Mouse (Mus musculus) heart, adult 11 months (tissue): ENCODE measurements around the gene Trip11.

Experiments used
- DNase-seq: peaks from one replicate; pipeline ENCODE4 v3.0.0; 2022

Gene Trip11

DNA sequence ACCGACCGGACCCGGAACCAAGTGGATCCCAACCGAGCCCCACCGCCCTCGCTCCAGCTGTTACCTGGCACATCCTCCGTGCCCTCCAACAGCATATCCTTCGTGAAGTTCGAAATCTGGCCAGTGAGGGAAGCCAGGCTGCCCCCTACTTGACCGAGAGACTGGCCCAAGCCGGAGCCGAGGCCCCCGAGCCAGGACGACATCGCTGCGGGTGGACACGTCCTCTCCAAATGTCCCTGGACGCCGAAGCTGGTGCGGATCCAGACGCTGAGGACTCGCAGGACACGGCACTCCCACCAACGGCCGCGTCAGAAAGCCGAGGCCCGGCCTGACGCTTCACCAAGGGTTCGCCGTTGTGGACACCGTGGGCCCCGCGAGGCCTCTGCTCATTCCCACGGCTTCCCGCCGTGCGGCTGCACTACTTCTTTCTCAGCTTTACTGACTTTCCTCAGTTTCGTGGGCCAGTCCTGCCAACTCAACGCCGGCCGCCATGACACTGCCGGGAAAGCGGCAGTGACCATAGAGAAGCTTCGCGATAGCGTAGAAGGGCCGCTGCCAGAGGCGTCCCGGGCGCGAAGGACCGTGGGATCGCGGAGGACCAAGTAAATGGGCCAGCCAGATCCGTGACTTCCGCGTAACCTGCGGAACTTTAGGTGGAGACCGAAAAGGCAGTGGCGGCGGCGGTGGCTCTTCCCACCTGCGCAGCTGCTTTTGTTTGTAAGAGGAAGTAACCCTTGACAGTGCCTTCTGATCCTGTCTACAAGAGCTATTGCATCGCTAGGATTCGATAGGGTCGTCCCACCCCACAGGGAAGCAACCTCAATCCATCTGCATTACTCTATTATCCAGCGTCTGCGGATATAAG lies at the start of gene Trip11:
Gene Trip11 (minus strand): TSS at position 642 of the 865 bp plus-strand sequence.
- peak; percentile 99 for DNase-seq

DNA sequence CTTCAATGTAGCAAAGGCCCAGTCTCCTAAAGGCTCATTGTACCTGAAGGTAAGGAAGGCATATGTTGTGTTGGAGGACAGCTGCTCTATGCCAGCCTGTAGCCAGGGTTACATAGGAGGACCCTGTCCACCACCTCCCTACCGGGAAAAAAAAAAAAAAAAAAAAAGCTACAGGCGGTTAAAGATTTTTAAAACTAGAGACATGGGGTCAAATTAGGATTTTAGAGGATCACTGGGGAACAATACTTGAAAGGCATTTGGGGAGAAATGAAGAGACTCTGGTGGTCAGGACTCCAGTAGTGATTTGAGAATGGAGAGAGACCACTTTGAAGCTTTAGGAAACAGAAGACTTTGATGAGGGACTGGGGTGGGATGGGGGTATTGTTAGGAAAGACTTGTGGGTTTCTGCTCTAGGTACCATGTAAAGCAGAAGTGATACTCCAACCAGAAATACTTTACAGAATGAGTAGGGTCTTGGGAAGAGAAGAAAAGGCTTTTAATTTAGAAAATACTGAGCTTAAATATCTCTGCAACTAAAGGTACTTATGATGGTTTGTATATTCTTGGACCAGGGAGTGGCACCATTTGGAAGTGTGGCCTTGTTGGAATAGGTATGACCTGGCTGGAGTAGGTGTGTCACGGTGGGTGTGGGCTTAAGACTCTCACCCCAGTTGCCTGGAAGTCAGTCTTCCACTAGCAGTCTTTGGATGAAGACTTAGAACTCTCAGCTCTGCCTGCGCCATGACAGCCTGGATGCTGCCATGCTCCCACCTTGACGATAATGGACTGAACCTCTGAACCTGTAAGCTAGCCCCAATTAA lies 46.1 kb upstream of the Trip11 start:
- peak; percentile 90 for DNase-seq

DNA sequence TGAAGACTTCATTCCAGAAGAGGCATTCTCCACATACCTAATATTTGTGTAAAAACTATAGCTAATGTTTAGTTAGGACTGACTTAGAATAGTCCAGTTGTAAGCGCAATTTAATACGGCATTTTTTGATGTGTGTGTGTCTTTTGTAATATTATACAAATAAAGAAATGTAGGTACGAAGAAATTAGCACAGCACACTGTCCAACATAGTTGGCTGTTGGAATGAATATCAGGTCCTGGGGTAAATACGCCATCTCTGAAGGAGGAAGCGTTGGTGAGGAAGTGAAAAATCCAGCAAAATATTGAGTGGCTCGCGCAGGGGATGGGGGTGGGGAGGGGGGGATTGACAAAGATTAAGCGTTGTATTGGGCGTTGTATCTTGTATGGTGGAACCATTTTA lies 45.5 kb upstream of the Trip11 start:
- DNase-seq: peak; percentile 78

DNA sequence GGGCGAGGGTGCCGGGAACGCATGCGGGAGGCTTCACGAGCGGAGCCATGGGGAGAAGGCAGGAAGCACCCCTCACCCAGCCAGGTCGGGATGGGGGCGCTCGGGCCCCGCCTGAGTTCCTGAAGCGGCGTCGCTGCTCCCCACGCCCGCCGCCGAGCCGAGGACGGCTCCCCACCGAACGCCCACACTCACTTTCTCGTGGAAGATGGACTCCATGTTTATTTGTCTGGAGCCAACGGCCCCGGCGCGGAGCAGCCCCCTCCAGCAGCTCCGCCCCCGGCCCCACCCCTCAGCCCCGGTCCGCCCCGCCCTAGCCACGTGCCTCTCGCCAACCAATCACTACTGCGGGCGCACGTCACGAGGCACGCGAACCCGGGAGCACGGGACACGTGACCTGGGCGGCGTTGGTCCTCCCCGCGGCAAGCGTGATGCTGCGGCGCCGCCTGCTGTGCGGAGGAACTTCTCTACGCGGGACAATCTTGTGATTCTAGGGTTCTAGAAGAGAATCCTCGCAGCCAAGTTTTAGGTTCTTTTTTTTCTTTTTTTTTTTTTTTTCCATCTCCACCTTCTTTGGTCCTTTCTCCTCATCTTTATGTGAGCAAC lies 45.0 kb upstream of the Trip11 start, which contains the start of gene Atxn3:
Gene Atxn3 (minus strand): TSS at position 305 of the 603 bp plus-strand sequence.
- DNase-seq: peak; percentile 100

DNA sequence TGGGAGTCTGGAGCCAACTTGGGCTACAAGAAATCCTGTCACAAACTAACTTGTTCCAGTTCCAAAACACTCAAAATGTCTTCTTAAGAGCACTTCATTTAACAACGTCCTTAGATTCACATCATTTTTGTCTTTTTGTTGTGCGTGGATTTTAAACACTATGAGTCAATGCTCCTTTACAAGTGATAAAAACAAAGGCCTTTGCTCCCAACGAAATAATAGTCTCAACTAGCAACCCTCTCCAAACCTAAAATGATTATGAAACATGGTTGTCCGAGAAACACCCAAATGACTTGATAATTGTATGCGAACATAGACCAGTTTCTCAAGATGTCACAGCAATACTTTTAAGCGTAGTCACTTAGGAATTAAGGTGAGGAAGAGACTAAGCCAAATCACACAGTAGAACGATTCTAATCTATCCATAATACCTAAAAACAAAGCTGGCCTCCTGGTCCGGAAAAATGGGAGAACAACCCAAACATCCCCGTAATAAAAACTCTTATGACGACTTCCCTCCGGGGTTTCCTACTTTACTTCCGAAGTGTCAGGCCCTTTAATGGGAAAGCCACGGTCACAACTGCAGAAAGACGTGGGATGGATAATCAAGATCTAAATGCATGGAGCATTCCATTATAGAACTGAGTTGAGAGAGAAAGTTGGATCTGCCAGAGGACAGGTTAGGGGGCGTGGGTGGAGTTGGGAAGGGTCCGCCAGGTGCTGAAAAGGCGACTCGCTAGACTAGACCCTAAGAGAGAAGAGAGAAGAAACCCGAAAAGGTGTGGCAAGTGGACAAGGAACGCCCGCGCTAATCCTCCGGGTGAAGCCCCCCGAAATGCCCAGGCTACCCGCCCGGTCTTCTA lies 44.2 kb upstream of the Trip11 start:
- DNase-seq: no peak

DNA sequence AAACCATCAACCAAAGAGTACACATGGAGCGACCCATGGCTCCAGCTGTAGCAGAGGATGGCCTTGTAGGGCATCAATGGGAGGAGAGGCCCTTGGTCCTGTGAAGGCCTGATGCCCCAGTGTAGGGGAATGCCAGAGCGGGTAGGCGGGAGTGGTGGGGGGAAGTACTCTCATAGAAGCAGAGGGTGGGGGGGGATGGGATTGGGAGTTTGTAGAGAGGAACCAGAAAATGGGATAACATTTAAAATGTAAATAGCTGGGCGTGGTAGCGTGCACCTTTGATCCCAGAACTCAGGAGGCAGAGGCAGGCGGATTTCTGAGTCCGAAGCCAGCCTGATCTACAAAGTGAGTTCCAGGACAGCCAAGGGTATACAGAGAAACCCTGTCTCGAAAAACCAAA lies 42.8 kb upstream of the Trip11 start:
- peak; percentile 82 for DNase-seq

DNA sequence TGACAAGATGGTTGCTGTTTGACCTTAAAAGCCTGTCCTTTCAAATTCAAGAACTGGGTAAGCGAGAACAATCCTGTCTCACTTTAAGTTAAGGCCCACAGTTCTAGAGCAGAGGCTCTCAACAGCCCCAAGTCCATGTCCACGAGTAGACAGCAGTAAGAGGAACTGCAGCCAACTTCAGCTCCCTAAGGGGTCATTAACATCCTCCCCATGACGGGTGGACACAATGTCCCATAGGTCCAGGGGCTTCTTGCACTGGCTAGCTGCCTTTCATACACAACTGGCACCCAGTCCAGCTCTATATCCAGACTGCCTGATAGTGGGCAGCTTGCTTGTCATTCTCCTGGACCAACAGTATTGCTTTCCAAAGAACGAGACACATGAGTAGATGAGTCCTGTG lies 35.7 kb upstream of the Trip11 start:
- DNase-seq: peak; percentile 90

DNA sequence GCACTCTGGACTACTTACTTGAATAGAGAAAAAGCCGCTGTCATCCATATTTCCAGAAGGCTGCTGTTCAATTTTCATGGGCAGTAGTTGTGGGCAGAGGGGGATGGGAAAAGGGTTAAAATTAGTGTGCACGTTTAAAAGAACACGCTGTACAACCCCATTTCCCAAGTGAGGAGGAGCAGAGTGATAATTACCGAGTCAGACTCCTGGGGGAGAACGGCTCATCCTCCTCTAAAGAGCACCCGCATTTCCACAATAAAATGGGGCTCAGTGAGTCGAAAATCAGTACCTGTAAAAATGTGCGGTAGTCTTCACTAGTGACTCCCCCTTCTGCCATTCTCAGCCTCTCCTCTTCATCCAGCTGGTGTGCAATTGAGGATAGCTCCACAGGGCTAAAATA lies 34.9 kb upstream of the Trip11 start:
- DNase-seq: peak; percentile 67

DNA sequence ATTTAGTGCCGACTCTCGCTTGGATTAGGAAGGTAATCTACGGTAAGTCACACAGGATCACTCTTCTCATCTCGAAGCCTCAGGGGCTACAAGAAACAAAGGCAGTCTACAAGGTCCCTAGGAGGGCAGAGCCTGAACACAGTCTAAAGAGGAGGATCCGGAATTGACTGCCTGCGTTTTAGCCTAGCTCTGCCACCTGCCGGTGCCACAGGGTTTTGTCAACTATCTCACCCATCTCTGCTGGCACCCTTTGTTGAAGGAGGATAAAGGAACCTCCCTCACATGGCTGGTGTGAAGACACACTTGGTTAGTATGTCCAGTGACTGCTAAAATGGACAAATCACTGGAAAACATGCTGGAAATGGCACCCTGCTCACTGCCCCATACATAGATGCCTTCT lies 24.5 kb upstream of the Trip11 start:
- DNase-seq: peak; percentile 28

DNA sequence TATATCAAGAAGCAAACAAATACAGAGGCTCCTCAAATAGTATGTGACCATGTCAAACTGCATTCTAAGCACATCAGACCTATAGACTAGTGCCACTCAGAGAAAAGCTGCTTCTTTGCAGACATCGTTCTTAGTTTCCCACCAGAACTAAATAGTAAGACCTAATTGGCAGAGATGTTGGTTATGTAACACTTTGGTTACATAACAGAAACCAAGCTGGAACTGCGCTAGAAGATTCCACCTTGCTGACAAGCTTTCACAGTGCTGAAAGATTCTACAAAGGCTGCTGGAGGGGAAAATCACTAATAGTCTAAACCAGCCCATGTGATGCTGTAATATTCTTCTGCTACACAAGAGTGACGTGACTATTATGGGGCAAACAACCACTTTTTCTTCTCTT lies 22.2 kb upstream of the Trip11 start:
- peak; percentile 61 for DNase-seq

DNA sequence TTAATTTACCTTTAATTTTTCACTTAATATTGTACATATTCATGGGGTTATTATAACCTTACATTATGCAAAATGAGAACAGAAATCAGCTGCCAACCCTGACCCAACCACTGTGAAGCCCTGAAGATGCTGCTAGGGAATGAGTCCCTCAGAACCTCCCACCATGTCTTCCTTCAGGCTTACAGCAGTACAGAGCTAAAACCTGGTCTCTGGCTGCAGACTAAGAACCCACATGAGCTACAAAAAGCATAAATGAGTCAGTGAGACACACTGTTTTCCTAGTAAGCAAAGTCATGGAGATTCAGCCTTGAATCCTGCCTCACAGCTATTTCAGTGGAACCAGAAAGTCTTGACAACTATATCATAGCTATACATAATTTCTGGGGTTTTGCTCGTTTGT lies 15.4 kb upstream of the Trip11 start:
- peak; percentile 43 for DNase-seq

DNA sequence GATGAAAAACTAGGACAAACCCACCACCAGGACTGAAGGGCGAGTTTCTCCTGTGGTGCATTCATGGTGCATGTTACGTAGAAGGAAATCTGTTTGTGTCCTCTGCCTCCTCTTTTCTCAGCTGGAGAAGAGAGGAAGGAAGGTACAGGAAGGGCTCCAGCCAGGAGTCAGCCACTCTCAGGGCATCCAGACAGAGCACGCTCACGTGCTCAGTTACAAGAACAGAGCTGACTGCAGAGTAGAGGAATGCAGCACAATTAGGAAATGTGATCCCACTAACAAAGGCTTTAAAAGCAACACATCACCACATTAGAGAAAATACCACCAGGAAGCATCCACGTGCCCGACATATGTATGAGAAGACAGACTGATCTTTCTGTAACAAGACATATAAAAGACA lies 9.2 kb upstream of the Trip11 start:
- DNase-seq: no peak

DNA sequence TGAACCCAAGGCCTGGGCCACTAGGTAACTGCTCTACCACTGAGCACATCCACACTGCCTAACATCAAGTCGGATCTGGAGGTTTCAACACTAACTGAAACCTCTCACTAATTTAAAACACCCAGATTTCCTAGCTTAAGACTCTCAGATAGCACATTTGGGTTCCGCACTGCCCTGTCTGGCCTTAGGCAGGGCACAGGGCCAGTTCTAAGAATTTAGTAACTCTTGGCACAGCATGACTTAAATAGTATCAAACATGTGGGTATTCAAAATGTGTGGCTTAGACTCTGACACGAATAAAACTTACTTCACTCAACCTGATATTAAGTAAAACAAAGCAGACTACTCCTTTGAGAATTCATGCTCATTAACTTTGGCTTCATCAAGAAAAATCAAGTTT lies 6.8 kb upstream of the Trip11 start:
- DNase-seq: no peak

DNA sequence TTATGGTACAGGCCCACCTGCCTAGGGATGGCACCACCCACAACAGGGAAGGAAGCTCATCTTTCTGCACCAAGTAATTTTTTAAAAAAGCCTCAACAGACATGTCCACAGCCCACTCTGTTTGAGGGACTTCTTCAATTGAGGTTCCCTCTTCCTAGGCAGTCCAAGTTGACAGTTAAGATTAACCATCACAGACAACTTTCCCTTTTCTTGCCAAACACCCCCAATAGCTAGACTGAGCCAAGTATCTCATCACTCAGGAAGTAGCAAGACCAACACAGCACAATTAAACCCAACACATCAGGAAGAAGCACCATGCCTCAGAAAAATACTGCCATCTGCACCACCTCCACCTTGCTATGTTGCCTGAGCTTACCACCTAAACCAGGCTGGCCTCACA lies 4.1 kb upstream of the Trip11 start:
- no peak for DNase-seq

DNA sequence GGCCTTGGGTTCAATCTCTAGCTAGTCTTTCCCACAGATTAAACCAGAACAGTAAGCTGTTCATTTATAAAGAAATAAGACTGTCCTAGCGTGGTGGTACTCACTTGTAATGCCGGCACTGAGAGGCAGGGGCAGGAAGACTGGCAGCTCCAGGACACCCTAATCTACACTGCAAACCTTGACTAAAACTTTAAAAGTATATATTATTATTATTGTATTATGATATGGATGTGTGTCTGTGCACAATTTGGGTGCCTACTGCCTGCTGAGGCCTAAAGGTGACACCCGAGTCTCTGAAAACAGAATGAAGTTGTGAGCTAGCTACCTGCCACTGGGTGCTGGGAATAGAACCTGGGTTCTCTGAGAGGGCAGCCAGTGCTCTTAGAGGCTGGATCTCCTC lies 1.7 kb downstream of the Trip11 start:
- DNase-seq: peak; percentile 74

DNA sequence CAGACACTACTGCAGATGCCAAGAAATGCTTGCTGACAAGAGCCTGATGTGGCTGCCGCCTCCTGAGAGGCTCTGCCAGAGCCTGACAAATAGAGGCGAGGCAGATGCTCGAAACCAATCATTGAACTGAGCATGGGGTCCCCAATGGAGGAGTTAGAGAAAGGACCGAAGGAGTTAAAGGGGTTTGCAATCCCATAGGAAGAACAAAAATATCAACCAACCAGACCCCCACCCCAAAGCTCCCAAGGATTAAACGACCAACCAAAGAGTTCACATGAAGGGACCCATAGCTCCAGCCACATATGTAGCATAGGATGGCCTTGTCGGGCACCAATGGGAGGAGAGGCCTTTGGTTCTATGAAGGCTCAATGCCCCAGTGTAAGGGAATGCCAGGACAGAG lies 2.7 kb downstream of the Trip11 start:
- DNase-seq: peak; percentile 75

DNA sequence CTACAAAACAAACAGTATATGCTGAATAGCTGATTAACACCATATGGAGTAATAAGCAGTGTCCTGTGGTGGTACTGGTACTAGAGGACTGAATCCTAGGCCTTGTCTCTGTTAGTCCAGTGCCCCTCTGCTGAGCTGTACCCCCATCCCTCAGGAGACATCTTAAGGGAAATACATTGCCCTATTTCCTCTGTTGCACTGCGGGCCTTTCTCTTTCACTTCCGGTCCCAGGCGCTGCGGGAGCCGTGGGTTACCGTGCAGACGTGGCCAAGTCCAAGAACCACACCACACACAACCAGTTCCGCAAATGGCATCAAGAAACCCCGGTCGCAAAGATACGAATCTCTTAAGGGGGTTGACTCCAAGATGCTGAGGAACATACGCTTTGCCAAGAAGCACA lies 7.2 kb downstream of the Trip11 start:
- DNase-seq: peak; percentile 89

DNA sequence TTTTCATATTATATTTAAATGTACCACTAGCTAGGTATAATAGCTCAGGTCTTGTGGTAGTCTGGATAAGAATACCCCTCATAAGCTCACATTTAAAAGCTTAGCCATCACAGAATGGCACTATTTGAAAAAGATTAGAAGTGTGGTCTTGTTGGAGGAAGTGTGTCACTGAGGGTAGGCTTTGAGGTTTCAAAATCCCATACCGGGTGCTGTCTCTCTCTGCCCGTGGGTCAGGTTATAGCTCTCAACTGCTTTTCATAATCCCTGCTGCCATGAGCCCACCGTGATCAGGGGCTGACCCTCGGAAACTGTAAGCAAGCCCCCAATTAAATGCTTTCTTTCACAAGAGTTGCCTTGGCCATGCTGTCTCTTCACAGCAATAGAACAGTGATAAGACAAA lies 8.2 kb downstream of the Trip11 start:
- DNase-seq: no peak

DNA sequence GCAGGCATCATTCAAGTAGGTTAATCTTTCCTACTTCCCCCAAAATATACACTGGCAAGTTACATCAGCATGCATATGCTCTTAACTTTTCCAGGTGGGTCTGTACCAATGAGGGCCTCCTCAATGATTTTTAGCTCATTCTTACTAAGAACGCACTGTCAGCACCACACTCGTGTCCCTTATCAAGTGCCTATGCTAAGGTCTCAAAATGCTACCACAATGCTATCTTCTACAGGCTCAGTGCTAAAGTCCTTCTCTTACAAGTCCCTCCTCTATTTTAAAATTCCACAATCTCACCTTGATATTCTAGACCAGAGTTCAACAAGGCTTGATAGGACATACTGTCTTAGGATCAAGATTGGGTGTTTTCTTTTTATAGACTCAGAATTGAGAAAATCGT lies 8.9 kb downstream of the Trip11 start:
- DNase-seq: peak; percentile 16

DNA sequence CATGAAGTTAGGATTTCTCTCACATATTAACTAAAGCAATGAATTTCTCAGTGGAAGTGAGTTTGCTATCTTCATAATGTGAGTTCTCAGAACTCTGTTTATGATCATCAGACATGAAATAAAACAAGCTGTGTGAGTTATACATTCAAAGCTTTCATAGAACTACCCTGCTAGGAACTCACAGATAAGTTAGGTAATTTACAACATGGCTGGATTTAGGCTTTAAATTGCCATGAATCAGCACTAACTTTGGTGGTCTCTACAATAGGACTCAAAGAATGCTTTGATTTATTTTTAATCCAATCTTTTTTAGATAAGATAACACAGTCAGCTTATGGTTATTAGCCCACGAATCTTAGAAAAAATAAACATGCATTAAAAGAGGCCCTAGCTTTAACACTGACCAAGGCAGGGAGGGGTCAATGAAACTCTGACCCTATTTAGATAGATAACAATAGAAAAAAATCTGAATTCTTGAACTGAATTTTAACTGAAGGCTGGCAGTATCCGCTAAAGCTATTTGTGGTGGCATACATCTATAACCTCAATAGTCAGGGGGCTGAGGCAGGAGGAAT lies 13.3 kb downstream of the Trip11 start:
- no peak for DNase-seq

DNA sequence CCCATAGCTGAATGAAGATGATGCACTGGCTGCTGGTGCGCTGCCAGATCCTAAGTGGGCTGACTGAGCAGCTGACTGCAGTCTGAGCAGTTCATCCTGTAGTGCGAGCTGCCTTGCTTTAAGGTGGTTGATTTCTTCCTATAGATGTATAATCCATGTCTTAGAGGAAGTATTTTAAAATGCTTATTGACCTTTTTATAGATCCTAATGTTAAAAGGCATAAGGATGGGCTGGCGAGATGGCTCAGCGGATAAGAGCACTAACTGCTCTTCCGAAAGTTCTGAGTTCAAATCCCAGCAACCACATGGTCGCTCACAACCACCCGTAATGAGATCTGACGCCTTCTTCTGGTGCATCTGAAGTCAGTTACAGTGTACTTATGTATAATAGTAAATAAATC lies 14.1 kb downstream of the Trip11 start:
- DNase-seq: peak; percentile 53

DNA sequence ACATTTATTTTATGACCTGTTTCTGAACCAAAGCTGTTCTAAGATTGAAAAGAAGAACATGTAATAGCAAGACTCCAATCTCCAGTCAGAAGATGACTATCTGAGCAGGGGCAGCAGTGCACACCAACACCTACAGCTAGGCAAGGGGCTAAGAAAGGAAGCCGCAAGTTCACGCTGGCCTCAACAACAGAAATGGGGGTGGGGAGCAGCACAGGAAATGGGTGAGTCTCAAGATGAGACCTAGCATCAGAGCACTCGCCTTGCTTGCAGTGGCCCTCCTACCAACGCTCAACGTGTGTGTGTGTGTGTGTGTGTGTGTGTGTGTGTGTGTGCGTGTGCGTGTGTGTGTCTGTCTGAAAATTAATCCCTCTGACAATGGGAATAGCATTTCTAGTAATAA lies 16.0 kb downstream of the Trip11 start:
- DNase-seq: no peak
